Mouse (Mus musculus) testis, adult 2 months (tissue): ENCODE measurements around the gene Farsb. TPM values are rescaled to one million over a fixed set of nuclear protein-coding genes. Genes with fewer than 3 reads are reported as not detected.

Experiments used
- H3K27ac ChIP-seq: fragments of 200-500 bp; 2 replicates; pipeline ENCODE4 v1.5.1; 2012; ENCODE audit warnings: low read depth, low read length; ENCODE audit not compliant: control insufficient read depth, insufficient read depth
- H3K27me3 ChIP-seq: fragments of 200-500 bp; 2 replicates; pipeline ENCODE4 v1.6.1; 2012; ENCODE audit warnings: mild to moderate bottlenecking, low read length, moderate library complexity; ENCODE audit not compliant: control insufficient read depth, insufficient read depth
- H3K36me3 ChIP-seq: fragments of 200-500 bp; 2 replicates; pipeline ENCODE4 v1.6.1; 2012; ENCODE audit warnings: mild to moderate bottlenecking, low read length; ENCODE audit not compliant: control insufficient read depth, insufficient read depth
- H3K4me1 ChIP-seq: fragments of 200-500 bp; 2 replicates; pipeline ENCODE4 v1.6.1; 2012; ENCODE audit warnings: low read length; ENCODE audit not compliant: control insufficient read depth, insufficient read depth
- H3K4me3 ChIP-seq: fragments of 200-500 bp; 2 replicates; pipeline ENCODE4 v1.5.1; 2012; ENCODE audit warnings: low read depth, mild to moderate bottlenecking, low read length, moderate library complexity, mixed read lengths; ENCODE audit not compliant: control insufficient read depth
- CTCF ChIP-seq: fragments of 200-500 bp; IDR thresholded peaks from 2 replicates; pipeline ENCODE4 v1.5.1; 2012; ENCODE audit warnings: low read depth, mild to moderate bottlenecking, inconsistent platforms, low read length, moderate library complexity; ENCODE audit not compliant: control insufficient read depth, insufficient read depth, insufficient replicate concordance
- POLR2A ChIP-seq: fragments of 200-500 bp; IDR thresholded peaks from 2 replicates; pipeline ENCODE4 v1.6.1; 2012; ENCODE audit warnings: low read depth, mild to moderate bottlenecking, inconsistent platforms, low read length, moderate library complexity; ENCODE audit not compliant: control insufficient read depth
- polyA plus RNA-seq: library from polyadenylated mRNA; depleted of rRNA; stranded (reverse); fragments of >200 nt; gene quantifications from 2 replicates; pipeline ENCODE4 v1.2.3, GENCODE M21; 2012

The Farsb gene
- polyA plus RNA-seq, 1 experiment, result 28.4 TPM

DNA sequence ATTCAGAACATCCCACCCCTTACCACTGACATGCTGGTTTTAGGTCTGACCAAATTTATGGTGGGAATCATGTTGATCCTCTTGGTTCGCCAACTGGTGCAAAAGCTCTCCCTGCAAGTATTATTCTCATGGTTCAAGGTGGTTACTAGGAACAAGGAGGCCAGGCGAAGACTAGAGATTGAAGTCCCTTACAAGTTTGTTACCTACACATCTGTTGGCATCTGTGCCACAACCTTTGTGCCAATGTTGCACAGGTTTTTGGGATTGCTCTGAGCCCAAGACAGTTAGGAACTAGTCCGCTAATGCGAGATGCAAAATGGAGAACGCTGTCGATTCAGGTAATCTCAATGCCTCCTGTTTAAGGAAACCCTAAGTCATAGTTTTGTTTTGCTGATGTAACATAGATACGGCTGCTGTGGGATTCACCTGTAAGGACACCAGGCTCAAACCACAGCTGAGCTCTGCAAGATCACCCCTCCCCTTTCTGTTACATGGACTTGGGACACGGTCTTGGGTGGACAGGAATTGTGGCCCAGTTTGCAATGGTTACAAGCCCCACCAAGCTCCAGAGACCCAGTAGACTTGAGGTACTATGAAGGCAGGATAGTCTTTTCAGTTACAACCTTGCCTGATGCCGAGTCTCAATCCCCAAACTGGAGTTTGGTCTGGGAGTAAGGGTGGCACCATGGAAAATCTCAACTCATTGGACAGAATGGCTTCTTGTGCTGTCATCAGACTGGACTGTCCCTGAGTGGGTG, 71.4 kb downstream of the Farsb start:
- Histone ChIP-seq H3K4me3 (no peak overlapping the region), H3K4me1 (peaks cover 2% of the 10 kb centered on the region), H3K27ac (no peak overlapping the region), H3K27me3 (no peaks in the 10 kb centered on the region), H3K36me3 (no peaks in the 10 kb centered on the region)
- no peak for TF ChIP-seq POLR2A
- no peak for TF ChIP-seq CTCF

DNA sequence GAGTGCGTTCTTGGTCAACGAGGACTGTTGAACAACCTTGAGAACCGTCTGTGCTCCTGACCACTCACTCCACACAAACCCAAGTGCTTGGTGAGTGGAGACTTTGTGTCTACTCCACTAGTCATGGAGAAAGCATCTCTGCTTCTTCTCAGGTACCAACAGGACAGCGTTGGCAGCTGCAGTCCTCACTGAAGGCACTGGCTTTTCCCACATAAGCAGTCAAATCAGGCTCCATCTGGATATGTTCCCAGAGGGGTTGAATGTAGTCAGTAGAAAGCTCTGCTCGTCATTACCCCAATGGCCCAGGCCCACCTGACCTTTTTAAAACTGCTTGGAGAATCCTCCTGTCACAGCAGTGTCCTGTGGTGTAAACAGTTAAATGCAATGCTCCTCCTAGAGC, 74.3 kb downstream of the Farsb start:
- Histone ChIP-seq H3K27me3 (no peaks in the 10 kb centered on the region), H3K4me3 (no peak overlapping the region), H3K4me1 (peaks cover 3% of the 10 kb centered on the region), H3K36me3 (no peaks in the 10 kb centered on the region), H3K27ac (no peak overlapping the region)
- no peak for TF ChIP-seq POLR2A

DNA sequence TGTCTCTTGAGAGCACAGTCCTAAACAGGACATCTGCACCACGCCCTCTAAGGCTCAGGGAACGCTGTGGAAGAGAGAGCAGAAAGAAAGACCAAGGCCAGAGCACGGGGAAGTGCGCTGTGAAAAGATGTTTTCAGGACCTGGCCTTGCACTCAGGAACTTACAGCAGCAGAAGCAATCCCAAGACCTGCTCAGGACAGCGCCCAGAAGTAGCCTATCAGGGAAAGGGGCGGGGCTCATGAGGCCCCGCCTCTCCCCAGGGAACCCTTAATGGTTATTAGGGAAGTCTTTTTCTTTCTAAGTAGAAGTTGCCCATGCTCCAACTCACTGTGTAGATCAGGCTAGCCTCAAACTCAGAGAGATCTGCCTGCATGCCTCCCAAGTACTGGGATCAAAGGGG, 76.0 kb downstream of the Farsb start:
- no peak for TF ChIP-seq CTCF
- TF ChIP-seq POLR2A, result no peak
- H3K4me1 ChIP-seq, result peaks cover 3% of the 10 kb centered on the region
- no peaks in the 10 kb centered on the region for H3K27me3 ChIP-seq
- no peaks in the 10 kb centered on the region for H3K36me3 ChIP-seq
- no peak overlapping the region for H3K27ac ChIP-seq
- H3K4me3 ChIP-seq, result no peak overlapping the region

DNA sequence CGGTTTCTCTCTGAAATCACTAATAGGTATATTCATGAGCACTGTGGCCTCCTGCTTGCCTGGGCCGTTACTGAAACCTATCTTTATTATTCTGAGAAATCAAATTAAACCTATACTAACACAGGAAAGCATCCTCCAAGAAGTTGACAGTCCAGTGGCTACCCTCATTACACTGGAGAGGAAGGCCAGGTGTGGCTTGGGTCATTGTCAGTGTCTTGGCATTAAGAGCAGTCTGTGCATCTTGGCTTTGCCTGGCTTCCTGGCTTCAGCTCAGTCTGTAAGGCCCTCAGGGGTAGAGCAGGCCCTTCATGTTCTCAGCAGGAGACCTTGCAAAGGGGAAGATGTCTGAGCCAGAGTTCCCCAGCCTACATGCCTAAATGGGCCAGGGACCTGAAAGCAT, 79.3 kb downstream of the Farsb start:
- H3K27ac ChIP-seq, result no peak overlapping the region
- peaks cover 3% of the 10 kb centered on the region for H3K4me1 ChIP-seq
- TF ChIP-seq CTCF, result no peak
- TF ChIP-seq POLR2A, result no peak
- no peaks in the 10 kb centered on the region for H3K27me3 ChIP-seq
- H3K36me3 ChIP-seq, result no peaks in the 10 kb centered on the region
- H3K4me3 ChIP-seq, result no peak overlapping the region

DNA sequence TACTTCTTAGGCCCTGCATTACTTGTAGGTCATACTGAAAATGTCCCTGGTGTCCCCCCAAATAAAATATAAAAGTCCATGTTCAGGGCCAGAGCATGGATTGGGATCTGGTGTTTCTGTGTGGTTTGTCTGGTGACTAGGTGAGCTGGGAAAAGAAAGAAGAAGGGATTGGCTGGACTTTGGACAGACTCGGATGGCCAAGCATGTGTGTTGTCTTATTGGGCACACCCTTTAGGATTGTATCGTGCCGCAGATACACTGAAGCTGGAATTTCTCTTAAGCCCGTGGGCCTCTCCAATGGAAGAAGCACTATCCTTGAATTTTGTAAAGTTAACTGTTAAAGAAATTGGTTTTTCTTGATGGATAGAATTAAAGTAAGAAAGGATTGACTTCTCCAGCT, 87.3 kb downstream of the Farsb start:
- Histone ChIP-seq H3K4me1 (no peaks in the 10 kb centered on the region), H3K27ac (no peak overlapping the region), H3K4me3 (no peak overlapping the region), H3K36me3 (no peaks in the 10 kb centered on the region), H3K27me3 (no peaks in the 10 kb centered on the region)
- TF ChIP-seq POLR2A (no peak), CTCF (no peak)

DNA sequence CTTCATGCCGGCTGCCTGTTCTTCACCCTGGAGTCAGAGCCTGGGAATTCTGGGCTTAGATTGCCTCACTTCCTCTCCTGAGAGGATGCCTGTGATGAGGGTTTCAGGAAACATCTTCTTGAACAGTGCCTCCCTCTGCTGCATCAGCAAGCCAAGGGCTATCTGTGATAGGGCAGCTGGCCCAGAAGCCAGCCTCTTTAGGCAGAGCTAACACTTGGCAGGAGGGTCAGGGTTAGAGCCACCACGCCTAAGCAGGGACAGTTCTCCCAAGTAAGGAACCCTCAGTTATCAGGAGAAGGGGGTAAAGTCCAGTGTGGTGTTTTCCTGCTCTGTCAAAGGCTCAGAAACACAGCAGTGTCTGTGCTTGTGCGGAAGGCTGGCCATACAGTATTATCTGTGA, 88.9 kb downstream of the Farsb start:
- no peaks in the 10 kb centered on the region for H3K4me1 ChIP-seq
- no peaks in the 10 kb centered on the region for H3K36me3 ChIP-seq
- TF ChIP-seq POLR2A (no peak), CTCF (no peak)
- H3K27me3 ChIP-seq, result no peaks in the 10 kb centered on the region
- no peak overlapping the region for H3K27ac ChIP-seq
- no peak overlapping the region for H3K4me3 ChIP-seq

DNA sequence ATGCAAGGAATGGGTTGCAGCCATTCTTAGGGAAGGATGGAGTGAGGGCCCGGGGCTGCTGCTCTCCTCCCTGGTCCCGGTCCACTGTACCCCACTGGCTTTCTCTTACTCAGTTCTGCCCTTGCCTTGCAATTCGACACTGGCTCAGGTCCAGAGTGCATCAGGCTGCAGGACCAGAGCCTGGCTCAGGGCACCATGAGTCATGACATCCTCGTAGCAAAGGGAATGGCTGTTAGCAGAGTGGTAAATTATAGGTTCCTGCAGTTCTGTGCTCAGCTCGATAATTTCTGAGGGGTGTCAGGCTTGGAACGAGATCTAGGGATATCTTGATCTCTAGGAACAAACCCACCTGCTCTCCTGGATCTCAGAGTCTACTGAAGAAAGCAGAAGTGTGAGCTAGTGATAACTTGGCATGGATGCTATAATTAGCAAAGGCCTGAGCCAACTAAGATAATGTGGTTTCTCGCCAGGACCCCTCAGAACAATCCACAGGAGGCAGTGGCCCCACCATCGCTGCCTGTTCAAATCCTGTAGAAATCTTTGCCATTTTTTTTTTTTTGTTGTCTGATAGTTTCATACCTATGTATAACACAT, 92.3 kb downstream of the Farsb start:
- H3K27ac ChIP-seq, result no peak overlapping the region
- no peak overlapping the region for H3K4me3 ChIP-seq
- no peaks in the 10 kb centered on the region for H3K4me1 ChIP-seq
- no peaks in the 10 kb centered on the region for H3K27me3 ChIP-seq
- no peak for TF ChIP-seq POLR2A
- no peaks in the 10 kb centered on the region for H3K36me3 ChIP-seq
